Mouse (Mus musculus) ovary, adult 18-20 months (tissue): ENCODE measurements around the gene AW551984.

Source experiments
- DNase-seq: peaks from one replicate; pipeline ENCODE4 v3.0.0; 2022; ENCODE audit warnings: low spot score, mixed read lengths

Gene AW551984

GRCm38 (mm10) chr9:39603999-39604453 is at the start of gene AW551984:
TSS of gene AW551984 (minus strand) at chr9:39604403.
- no peak for DNase-seq

DNA sequence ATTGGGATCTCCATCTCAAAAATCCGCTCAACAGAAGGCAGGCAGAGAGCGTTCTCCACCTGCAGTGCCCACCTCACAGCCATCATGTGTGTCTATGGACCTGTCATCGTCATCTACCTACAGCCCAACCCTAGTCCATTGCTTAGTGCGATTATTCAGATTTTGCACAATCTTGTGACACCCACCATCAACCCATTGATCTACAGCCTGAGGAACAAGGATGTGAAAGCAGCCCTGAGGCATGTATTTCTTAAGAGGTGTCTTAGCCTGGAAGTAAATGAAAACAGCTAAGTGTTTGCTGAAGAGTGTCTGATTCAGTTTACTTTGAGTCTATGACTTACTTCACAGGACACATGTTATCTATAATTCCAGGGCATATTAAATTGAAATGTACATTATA is 43.2 kb upstream of the AW551984 start:
- no peak for DNase-seq

DNA sequence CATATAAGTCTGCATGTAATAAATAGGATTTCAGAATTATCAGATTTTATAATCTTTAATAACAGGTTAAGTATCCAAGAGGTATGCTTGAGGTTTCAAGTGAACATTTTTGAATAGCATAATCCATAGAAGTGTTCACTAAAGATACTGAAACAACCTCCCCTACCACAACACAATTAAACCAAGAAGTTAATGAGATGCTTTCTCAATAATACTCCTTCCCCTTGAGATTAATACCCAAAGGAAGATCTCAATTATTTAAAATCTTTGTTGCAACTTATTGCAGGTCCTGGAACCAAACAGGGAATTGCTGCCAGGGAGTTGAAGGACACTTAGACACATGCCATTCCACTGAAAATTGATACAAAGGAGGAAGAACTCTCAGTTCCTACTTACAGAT is 40.6 kb upstream of the AW551984 start, which contains the start of gene Olfr961:
TSS of gene Olfr961 (plus strand) at position 301 of the 400 bp plus-strand sequence.
- no peak for DNase-seq

DNA sequence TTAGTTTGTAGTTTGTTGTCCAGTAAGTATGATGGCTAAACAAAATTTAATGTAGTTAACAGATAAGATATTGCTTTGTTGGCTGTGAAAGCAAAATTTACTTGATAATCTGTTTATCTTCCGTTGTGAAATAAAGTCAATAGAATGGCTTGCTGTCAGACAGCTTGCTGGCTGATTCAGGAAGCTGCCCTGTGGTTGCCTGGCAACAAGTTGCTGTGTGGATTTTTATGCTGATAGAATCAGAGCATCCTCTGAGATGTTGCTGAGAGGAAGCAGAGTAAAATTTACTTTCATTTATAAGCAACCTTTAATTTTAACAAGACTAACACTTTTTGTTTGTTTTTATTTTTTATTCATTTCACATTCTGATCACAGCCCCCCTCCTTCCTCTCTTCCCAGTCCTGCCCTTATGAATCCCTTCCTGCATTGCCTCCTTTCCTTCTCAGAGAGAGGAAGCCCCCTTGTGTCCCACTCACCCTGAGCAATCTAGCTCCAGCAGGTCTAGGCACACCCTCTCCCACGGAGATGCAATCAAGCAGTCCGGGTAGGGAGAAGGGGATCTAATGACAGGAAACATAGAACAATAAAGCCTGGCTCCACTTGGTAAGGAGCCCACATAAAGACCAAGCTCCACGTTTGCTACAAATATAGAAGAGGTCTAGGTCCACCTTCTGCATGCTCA is 29.9 kb upstream of the AW551984 start:
- DNase-seq: no peak

GRCm38 (mm10) chr9:39629069-39629468 is 24.9 kb upstream of the AW551984 start:
- DNase-seq: no peak

DNA sequence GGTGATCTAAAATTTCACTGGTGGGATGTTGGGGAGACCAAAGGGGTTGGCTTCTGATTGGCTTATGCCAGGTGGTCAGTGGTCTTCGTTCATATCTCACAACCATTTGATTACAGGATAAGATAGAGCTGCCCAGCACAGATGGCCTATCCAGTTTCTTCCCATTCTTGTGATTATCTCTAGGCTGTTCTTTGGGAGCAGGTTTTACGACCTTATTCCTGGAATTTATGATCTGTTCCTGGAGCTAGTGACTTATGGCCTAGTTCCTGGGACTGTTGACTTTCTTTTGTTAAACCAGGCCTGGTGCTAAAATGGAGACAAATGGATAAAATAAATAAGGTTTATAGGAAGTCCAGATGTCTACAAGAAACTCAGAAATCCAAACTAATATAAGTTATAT is 20.5 kb upstream of the AW551984 start:
- DNase-seq: no peak

DNA sequence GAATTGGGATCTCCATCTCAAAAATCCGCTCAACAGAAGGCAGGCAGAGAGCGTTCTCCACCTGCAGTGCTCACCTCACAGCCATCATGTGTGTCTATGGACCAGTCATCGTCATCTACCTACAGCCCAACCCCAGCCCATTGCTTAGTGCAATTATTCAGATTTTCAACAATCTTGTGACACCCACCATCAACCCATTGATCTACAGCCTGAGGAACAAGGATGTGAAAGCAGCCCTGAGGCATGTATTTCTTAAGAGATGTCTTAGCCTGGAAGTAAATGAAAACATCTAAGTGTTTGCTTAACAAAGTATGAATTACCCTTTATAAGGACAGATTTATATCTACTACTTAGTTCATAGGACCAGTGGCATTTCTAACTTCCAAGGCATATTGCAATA is 19.6 kb upstream of the AW551984 start:
- no peak for DNase-seq

GRCm38 (mm10) chr9:39621073-39621472 is 16.9 kb upstream of the AW551984 start, which contains the start of gene Olfr960:
TSS of gene Olfr960 (plus strand) at chr9:39621373.
- no peak for DNase-seq

GRCm38 (mm10) chr9:39611953-39612352 is 7.8 kb upstream of the AW551984 start:
- DNase-seq: no peak

GRCm38 (mm10) chr9:39610355-39610754 is 6.2 kb upstream of the AW551984 start, which contains the start of gene Olfr148:
TSS of gene Olfr148 (plus strand) at chr9:39610655.
- no peak for DNase-seq

- DNase-seq: no peak
These were observed 4.3 kb upstream of the AW551984 start for GRCm38 (mm10) chr9:39608497-39608896.

DNA sequence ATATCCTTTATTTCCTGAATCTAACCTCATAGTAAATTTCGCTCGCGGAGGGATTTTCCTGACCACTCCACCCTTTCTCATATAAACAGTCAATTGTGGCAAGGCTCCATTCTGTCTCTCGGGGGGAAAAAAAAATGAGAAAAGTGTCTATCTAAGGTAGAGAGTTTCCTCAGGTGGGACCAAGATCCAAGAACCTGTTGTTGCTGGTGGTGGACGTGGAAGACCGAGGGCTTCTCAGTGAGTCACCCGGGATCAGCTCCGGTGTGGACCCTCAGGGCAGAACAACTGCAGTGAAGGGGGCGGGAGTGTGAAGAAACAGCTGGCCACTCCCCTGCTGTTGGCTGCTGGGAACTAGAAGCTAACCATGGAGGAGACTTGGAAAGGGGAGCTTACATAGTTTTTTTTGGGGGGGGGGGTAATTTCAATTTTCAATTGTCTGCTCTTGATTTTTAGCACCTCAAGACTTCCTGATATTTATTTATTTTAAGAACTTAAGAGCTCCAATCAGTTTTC is 814 bp downstream of the AW551984 start:
- DNase-seq: no peak

DNA sequence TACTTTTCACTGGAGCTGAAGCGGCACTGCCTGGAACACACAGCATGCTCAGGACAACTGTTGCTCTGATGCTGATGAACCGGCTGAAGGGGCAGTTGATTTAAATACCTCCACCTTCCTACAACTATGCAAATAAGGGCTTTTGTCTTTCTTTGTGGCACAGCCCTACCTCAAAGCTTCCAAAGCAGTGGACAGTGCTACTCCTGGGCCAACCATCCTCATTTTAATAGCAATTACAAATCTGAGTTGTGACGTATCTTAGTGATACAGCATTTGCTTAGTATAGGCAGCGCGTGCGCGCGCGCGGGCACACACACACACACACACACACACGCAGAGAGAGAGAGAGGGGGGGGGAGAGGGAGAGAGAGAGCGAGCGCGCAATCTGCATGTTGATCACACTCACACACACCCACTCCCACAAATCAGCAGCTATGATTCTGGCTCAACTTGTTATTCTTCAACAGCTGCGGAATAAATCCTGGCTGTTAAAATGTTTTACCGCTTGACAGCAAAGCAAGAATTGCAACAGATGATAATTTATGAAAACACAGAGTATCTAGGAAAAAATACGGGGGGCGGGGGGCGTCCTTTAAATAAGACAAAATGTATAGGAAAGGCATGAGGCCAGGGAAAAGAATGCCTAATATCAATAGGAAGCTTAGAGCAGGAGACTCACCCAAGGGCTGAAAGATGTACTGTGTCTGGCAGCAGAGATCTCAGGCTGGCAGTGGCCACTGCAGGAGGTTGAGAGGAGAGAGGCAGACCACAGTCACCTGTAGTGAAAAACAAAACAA is 1.5 kb downstream of the AW551984 start:
- no peak for DNase-seq

- DNase-seq: no peak
These were observed 27.2 kb downstream of the AW551984 start for GRCm38 (mm10) chr9:39577050-39577449.

- no peak for DNase-seq
These were observed 28.7 kb downstream of the AW551984 start, which contains the start of gene Olfr959 for GRCm38 (mm10) chr9:39575469-39575868. TSS of gene Olfr959 (minus strand) at chr9:39575569.

DNA sequence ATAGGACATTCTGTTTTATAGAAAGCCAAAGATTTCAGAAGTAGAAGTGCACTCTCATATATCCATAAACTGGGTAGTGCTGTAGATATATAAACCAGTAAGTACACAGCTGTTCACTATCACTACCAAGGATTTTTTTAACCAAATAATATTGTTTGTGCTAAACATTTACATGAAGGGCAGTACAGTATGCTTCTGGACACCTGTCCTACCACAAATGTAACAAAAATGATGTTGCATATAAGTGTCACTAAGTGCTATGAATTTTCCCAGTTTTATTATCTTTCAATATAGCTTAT is 45.9 kb downstream of the AW551984 start:
- no peak for DNase-seq

- DNase-seq: no peak
These were observed 46.5 kb downstream of the AW551984 start for GRCm38 (mm10) chr9:39557529-39558348.

DNA sequence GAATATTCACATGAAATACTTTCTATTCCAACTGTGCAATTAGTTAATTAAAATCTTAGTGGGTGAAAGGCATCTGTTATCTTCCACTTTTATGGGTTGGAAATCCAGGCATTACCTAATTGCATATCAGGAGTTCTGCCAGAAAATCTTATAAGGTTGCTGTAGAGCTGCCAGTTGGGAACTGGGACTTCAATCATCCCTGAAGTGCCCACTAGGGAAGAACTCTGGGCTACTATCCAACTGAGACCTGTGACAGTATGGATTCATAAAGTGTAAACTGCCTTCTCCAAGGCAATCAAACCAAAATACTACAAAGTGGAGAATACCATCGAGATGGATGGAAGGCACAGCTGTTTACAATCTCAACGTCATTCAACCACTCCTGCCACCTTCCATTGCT is 50.3 kb downstream of the AW551984 start, which contains the start of gene Olfr958:
TSS of gene Olfr958 (minus strand) at position 109 of the 400 bp plus-strand sequence.
- no peak for DNase-seq

DNA sequence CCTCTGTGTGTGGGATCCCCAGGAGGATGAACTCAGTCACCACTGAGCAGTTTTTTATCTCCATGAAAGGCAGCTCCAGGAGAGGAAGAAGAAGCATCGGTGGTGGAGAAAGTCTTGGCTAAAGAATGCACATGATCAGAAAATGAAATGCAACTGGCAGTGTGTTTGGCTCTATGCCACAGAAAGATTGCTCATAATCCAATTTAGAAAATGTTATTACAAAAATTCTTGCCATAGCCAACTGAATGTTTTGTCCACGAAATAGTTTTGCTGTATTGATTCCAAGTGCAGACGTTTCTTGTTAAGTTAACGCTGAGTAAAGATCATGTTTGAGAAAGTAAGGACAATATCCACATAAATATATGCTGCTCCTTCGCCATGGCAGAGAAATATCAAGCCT is 53.4 kb downstream of the AW551984 start:
- no peak for DNase-seq
